Mouse (Mus musculus) ES-E14 (cell line): ENCODE measurements around the gene Klf11.

Experiments used
- HCFC1 ChIP-seq: IDR thresholded peaks from 2 replicates; pipeline ENCODE4 v1.6.1; 2012; ENCODE audit warnings: low read length, inconsistent platforms, borderline replicate concordance; ENCODE audit not compliant: insufficient read depth
- ZNF384 ChIP-seq: IDR thresholded peaks from 2 replicates; pipeline ENCODE4 v1.6.1; 2012; ENCODE audit warnings: low read depth, low read length, inconsistent platforms

DNA sequence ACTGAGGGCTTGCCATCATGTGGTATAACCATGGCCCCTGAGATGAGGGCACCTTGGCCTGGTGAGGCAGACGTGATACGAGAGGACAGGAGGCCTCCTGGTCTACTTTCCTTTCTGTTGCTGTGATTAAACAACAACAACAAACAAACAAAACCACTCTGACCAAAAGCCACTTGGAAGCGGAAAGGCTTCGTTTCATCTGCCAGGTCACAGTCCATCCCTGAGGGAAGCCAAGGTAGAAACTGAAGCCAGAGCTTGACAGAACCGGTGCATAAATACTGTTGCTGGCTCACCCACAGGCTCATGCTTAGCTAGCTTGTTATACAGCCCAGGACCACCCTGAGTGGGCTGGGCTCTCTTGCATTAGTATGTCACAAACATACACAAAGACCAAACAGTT is 24.7 kb upstream of the Klf11 start:
- TF ChIP-seq ZNF384: no peak
- TF ChIP-seq HCFC1: no peak
